2 mouse cellular contexts compared by ENCODE assay signal in genomic region chr11:70980751-70981510, GRCm38 (mm10).
TF ChIP-seq lines count a peak whose summit lies in the region.

No protein-coding gene starts in this region.

TF ChIP-seq in CH12.LX, 34 proteins besides CTCF, POLR2A, EP300 and RAD21:
- TF ChIP-seq JUND (conservative IDR thresholded peaks at IDR 0.05; ENCODE audit: low read depth, low read length) (no peak), ZC3H11A (IDR thresholded peaks at IDR 0.05; ENCODE audit: low read depth, low read length) (no peak), BHLHE40 (IDR thresholded peaks at IDR 0.05; ENCODE audit: low read depth, low read length) (peak; percentile 66), MEF2A (IDR thresholded peaks at IDR 0.05; ENCODE audit: borderline replicate concordance, low read depth, low read length) (no peak)

TF ChIP-seq in MEL, 35 proteins besides CTCF, POLR2A, EP300 and RAD21:
- no peak; the same call in 1 of the 2 replicates for TF ChIP-seq CHD1 (IDR thresholded peaks at IDR 0.05; ENCODE audit: low read depth, low read length)
- no peak for TF ChIP-seq GABPA (IDR thresholded peaks at IDR 0.05; ENCODE audit: low read depth, low read length)
- no peak for TF ChIP-seq UBTF (IDR thresholded peaks at IDR 0.05; ENCODE audit: borderline replicate concordance, insufficient read depth, low read depth, low read length)
- no peak for TF ChIP-seq SIN3A (IDR thresholded peaks at IDR 0.05; ENCODE audit: low read length)
- no peak for TF ChIP-seq USF1 (IDR thresholded peaks at IDR 0.05; ENCODE audit: low read depth, low read length)
- TF ChIP-seq ETS1 (IDR thresholded peaks at IDR 0.05; ENCODE audit: low read depth, low read length) = no peak
TF ChIP-seq in MEL: peak in this region for 0.
